Comparison of ENCODE assay signal across 8 mouse cellular contexts in the genomic region with DNA sequence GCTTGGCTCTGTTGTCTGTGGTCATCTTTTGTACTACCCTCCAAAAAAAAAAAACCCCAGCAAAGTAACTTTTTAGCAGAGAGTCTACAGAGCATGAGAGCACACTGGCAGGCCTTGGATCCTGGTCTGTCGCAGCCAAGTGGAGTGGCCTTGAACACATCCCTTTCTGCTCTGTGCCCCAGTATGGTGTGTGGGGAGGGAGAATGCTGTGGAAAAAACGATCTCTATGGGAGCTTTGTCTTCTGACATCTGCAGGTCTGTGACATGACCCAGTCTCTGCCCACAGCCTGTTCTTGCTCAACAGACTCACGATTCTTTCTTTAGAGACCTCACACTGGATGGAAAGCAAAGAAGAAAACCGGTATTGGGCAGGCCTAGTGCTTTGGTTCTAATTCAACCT. TPM values are rescaled to one million over a fixed set of nuclear protein-coding genes. Genes with fewer than 3 reads are reported as not detected.
DNase-seq lines count a peak whose midpoint lies in the region; ATAC-seq and TF ChIP-seq lines count a peak whose summit lies in the region.

No protein-coding gene starts in this region.

- 34% methylated on average over 4 of the region's 4 CpGs for WGBS in lung, postnatal 0 days
- WGBS in limb, embryonic 10.5 days: 79% methylated on average over 4 of the region's 4 CpGs
- WGBS in small intestine, adult 2 months: 19% methylated on average over 4 of the region's 4 CpGs

- peaks cover 30% of the 10 kb centered on the region; the same call in 1 of the 2 replicates for H3K36me3 ChIP-seq in lung, postnatal 0 days (ENCODE audit: insufficient read depth, low read length)
- peaks cover 49% of the 10 kb centered on the region for H3K36me3 ChIP-seq in limb, embryonic 10.5 days
- peaks cover 37% of the 10 kb centered on the region for H3K36me3 ChIP-seq in small intestine, adult 2 months (ENCODE audit: control insufficient read depth, insufficient read depth, low read length)

- no peak for TF ChIP-seq CTCF in lung, postnatal 0 days (IDR thresholded peaks at IDR 0.05)
- TF ChIP-seq CTCF in small intestine, adult 2 months (IDR thresholded peaks at IDR 0.05; ENCODE audit: extremely low read depth, insufficient read length, insufficient replicate concordance, low read depth, low read length): no peak

- 0 out of 2 replicates have a peak overlapping the region, but pooled peaks have one; percentile 93 for H3K4me3 ChIP-seq in lung, postnatal 0 days (ENCODE audit: low read depth, low read length)
- H3K4me3 ChIP-seq in limb, embryonic 10.5 days: peak overlapping the region; percentile 89
- H3K4me3 ChIP-seq in small intestine, adult 2 months (ENCODE audit: low read depth, low read length): peak overlapping the region; percentile 97

- no peak for TF ChIP-seq EP300 in lung, postnatal 0 days (IDR thresholded peaks at IDR 0.05)

- peak overlapping the region; percentile 92 for H3K4me2 ChIP-seq in lung, postnatal 0 days (replicated peaks; ENCODE audit: low read depth, low read length)

- H3K4me1 ChIP-seq in lung, postnatal 0 days (ENCODE audit: insufficient read depth, low read depth, low read length): peaks cover 19% of the 10 kb centered on the region
- peaks cover 45% of the 10 kb centered on the region for H3K4me1 ChIP-seq in limb, embryonic 10.5 days
- peaks cover 13% of the 10 kb centered on the region for H3K4me1 ChIP-seq in small intestine, adult 2 months (ENCODE audit: control insufficient read depth, insufficient read depth, insufficient read length, low read length)

- H3K9ac ChIP-seq in lung, postnatal 0 days (replicated peaks; ENCODE audit: low read depth): no peak overlapping the region

- no peaks in the 10 kb centered on the region for H3K9me3 ChIP-seq in lung, postnatal 0 days (ENCODE audit: low read length)
- no peaks in the 10 kb centered on the region for H3K9me3 ChIP-seq in limb, embryonic 10.5 days (replicated peaks)

- TF ChIP-seq POLR2A in small intestine, adult 2 months (IDR thresholded peaks at IDR 0.05; ENCODE audit: low read depth, low read length): no peak

- ATAC-seq in lung, postnatal 0 days: no peak

- H3K27me3 ChIP-seq in lung, postnatal 0 days (replicated peaks; ENCODE audit: insufficient read depth, low read length): no peaks in the 10 kb centered on the region
- no peaks in the 10 kb centered on the region for H3K27me3 ChIP-seq in limb, embryonic 10.5 days (ENCODE audit: low read depth, poor library complexity, severe bottlenecking)
- H3K27me3 ChIP-seq in small intestine, adult 2 months (ENCODE audit: control insufficient read depth, insufficient read depth, low read length): no peaks in the 10 kb centered on the region

- DNase-seq in adrenal gland, adult (ENCODE audit: inconsistent age in 2 of 2, low spot score in 1 of 2): peak; percentile 65 to 80
- DNase-seq in adrenal gland, postnatal 4 days (ENCODE audit: low spot score in 2 of 2): no peak
- DNase-seq in lung, postnatal 0 days (ENCODE audit: low spot score): no peak
- DNase-seq in lung, adult 18-20 months: no peak
- DNase-seq in limb, embryonic 10.5 days (ENCODE audit: low spot score): no peak
- DNase-seq in frontal cortex, postnatal 14 days (ENCODE audit: low spot score in 2 of 2): no peak
- DNase-seq in embryo, embryonic 9.5 days (ENCODE audit: extremely low spot score): no peak

- peak overlapping the region; percentile 98 for H3K27ac ChIP-seq in lung, postnatal 0 days (ENCODE audit: low read length)
- peak overlapping the region; percentile 96 for H3K27ac ChIP-seq in limb, embryonic 10.5 days
- peak overlapping the region; percentile 100 for H3K27ac ChIP-seq in small intestine, adult 2 months (ENCODE audit: insufficient read depth, low read depth, low read length)

RNA-seq across cellular contexts. Expression of a gene that starts 1.6 kb away (rescaled TPM):
- 100 to 1,000 TPM; 162 to 172 TPM for total RNA-seq in adrenal gland, postnatal 4 days (2021)
- 180 and 183 TPM in 2 replicates for polyA plus RNA-seq in lung, postnatal 0 days (2015; fragmentation: Nextera tagmentation; extraction: Ambion mirVana)
- 47.3 and 55.9 TPM in 2 replicates for polyA plus RNA-seq in limb, embryonic 10.5 days (2016; fragmentation: Nextera tagmentation; extraction: Ambion mirVana)
- polyA plus RNA-seq in small intestine, adult 2 months (2012; rRNA removed): 208 and 472 TPM in 2 replicates

RNA-seq across cellular contexts. Expression of a gene that starts 5.2 kb away (rescaled TPM):
- total RNA-seq in adrenal gland, postnatal 4 days (2021): 1 to 10 TPM; 9.3 to 9.5 TPM
- polyA plus RNA-seq in lung, postnatal 0 days (2015; fragmentation: Nextera tagmentation; extraction: Ambion mirVana): 3.4 and 4.1 TPM in 2 replicates
- polyA plus RNA-seq in limb, embryonic 10.5 days (2016; fragmentation: Nextera tagmentation; extraction: Ambion mirVana): 0.83 and 1.5 TPM in 2 replicates
- 5.0 and 24.4 TPM in 2 replicates for polyA plus RNA-seq in small intestine, adult 2 months (2012; rRNA removed)

RNA-seq across cellular contexts. Expression of a gene that starts 15.8 kb away (rescaled TPM):
- total RNA-seq in adrenal gland, postnatal 4 days (2021): 100 to 1,000 TPM; 112 to 122 TPM
- polyA plus RNA-seq in lung, postnatal 0 days (2015; fragmentation: Nextera tagmentation; extraction: Ambion mirVana): 325 and 340 TPM in 2 replicates
- polyA plus RNA-seq in limb, embryonic 10.5 days (2016; fragmentation: Nextera tagmentation; extraction: Ambion mirVana): 51.7 and 84.9 TPM in 2 replicates
- polyA plus RNA-seq in small intestine, adult 2 months (2012; rRNA removed): 153 and 244 TPM in 2 replicates

RNA-seq across cellular contexts. Expression of a gene that starts 20.3 kb away (rescaled TPM):
- under 1 TPM; 0.65 to 0.90 TPM for total RNA-seq in adrenal gland, postnatal 4 days (2021)
- 0.56 and 0.74 TPM in 2 replicates for polyA plus RNA-seq in lung, postnatal 0 days (2015; fragmentation: Nextera tagmentation; extraction: Ambion mirVana)
- 0.23 and 0.53 TPM in 2 replicates for polyA plus RNA-seq in limb, embryonic 10.5 days (2016; fragmentation: Nextera tagmentation; extraction: Ambion mirVana)
- 1.4 and 2.4 TPM in 2 replicates for polyA plus RNA-seq in small intestine, adult 2 months (2012; rRNA removed)

RNA-seq across cellular contexts. Expression of a gene that starts 31.3 kb away (rescaled TPM):
- 100 to 1,000 TPM; 134 to 142 TPM for total RNA-seq in adrenal gland, postnatal 4 days (2021)
- 150 and 151 TPM in 2 replicates for polyA plus RNA-seq in lung, postnatal 0 days (2015; fragmentation: Nextera tagmentation; extraction: Ambion mirVana)
- polyA plus RNA-seq in limb, embryonic 10.5 days (2016; fragmentation: Nextera tagmentation; extraction: Ambion mirVana): 450 and 462 TPM in 2 replicates
- 101 and 199 TPM in 2 replicates for polyA plus RNA-seq in small intestine, adult 2 months (2012; rRNA removed)

Comparison
In these comparisons a context has a peak if more than half of its experiments do, and no peak if none do; other contexts are left out.
1. DNase-seq: peak in adrenal gland, adult (2 of 2); none in adrenal gland, postnatal 4 days (0 of 2), lung, postnatal 0 days (single experiment), lung, adult 18-20 months (0 of 2), limb, embryonic 10.5 days (single experiment), frontal cortex, postnatal 14 days (0 of 2) and embryo, embryonic 9.5 days (single experiment).
2. Peak in every context shown above with its lines, with median percentiles within 50 percentile points of each other: H3K27ac ChIP-seq and H3K4me3 ChIP-seq.